Mouse (Mus musculus): ENCODE data around the gene Myo6.

DNA sequence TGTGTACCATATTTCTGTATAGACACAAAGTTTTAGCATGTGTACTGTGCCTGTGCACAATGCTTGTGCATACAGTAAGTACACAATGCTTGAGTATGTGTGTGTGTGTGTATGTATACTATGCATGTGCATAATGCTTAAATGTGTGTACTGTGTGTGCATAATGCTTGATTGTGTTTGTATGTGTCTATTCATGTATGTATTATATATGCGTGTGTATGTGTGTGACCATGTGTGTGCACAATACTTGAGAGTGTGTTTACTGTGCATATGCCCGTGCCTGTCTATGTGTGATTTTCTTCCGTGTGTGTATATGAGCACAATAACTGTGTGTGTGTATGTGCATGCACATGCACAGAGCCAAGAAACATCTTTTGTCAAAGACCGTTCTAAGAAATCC is 141.6 kb downstream of the Myo6 start:
- TF ChIP-seq CTCF (IDR thresholded peaks at IDR 0.05; ENCODE audit: borderline replicate concordance, insufficient read depth, low read length) (no peak), POLR2A (IDR thresholded peaks at IDR 0.05; ENCODE audit: low read depth, low read length) (no peak)

Measured in embryonic fibroblast, embryonic 13.5 days (primary cell).